25 mouse cellular contexts compared by ENCODE assay signal in the genomic region with DNA sequence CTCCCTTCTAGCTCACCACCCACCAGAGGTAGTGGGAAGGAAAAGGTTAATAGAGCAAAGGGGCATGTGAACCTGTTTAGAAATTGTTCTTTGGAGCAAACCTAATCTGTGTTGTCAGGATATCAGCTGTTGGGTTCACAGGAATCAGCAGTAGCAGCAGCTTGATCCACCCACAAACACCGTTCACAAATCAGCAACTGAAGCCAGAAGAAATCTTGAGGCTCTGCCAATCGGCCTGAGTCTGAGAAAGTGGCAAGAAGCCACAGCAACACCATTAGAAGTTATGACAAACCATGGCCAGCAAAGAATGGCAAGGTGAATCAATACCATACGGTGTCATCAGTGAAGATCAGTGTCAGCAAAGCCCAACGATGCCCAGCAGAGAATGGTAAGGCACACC. TPM values are rescaled to one million over a fixed set of nuclear protein-coding genes. Genes with fewer than 3 reads are reported as not detected.
A peak's percentile ranks its signal among the peaks of the same experiment; 100 is the strongest.
DNase-seq lines count a peak whose midpoint lies in the region; ATAC-seq and TF ChIP-seq lines count a peak whose summit lies in the region.
"Had no signal": no experiment of that assay in that cellular context is flagged by ENCODE, and none has a peak within 500 bp of the region (broad histone marks: within the 10 kb centered on the region; RNA-seq: fewer than 3 reads in every experiment).

No protein-coding gene starts in this region.

- no peaks in the 10 kb centered on the region for H3K36me3 ChIP-seq in hindbrain, postnatal 0 days (ENCODE audit: insufficient read depth, low read length)
- H3K36me3 ChIP-seq in hindbrain, embryonic 13.5 days = no peaks in the 10 kb centered on the region
- H3K36me3 ChIP-seq in midbrain, postnatal 0 days (ENCODE audit: insufficient read depth, low read length) = no peaks in the 10 kb centered on the region
- no peaks in the 10 kb centered on the region for H3K36me3 ChIP-seq in midbrain, embryonic 10.5 days
- H3K36me3 ChIP-seq: embryonic facial prominence, embryonic 12.5 days; embryonic facial prominence, embryonic 15.5 days; heart, embryonic 13.5 days; hindbrain, embryonic 15.5 days; intestine, embryonic 15.5 days had no signal

- peak; percentile 83 to 85 for DNase-seq in cerebellum, postnatal 10 days
- peak; percentile 44 for DNase-seq in hindbrain, postnatal 0 days (ENCODE audit: low spot score)
- DNase-seq in midbrain, postnatal 0 days (ENCODE audit: low spot score) = peak; percentile 53
- DNase-seq in midbrain, embryonic 10.5 days (ENCODE audit: low spot score) = no peak
- no peak for DNase-seq in lung, postnatal 36 days
- DNase-seq: adrenal gland, adult 8-10 months; cerebellum, adult 11 months; cerebellum, adult 8-10 months; cerebellum, postnatal 25 days; forebrain, postnatal 0 days; gastrocnemius, adult 2 months; gastrocnemius, postnatal 14 days; heart, adult 18-20 months; heart, postnatal 14 days; heart, postnatal 4 days; kidney, adult 11 months had no signal

- ATAC-seq in cerebellum, adult (ENCODE audit: insufficient number of reproducible peaks, low FRiP score, low TSS enrichment) = no peak
- no peak; the same call in 1 of the 2 replicates for ATAC-seq in hindbrain, postnatal 0 days
- ATAC-seq in hindbrain, embryonic 13.5 days (ENCODE audit: low FRiP score) = no peak
- no peak for ATAC-seq in midbrain, postnatal 0 days (ENCODE audit: low FRiP score)
- ATAC-seq: CD4-positive, CD25-positive, alpha-beta regulatory T cell, adult 4 months; forebrain, embryonic 14.5 days; forebrain, postnatal 0 days; intestine, embryonic 15.5 days had no signal

- TF ChIP-seq CTCF in hindbrain, postnatal 0 days (IDR thresholded peaks at IDR 0.05; ENCODE audit: low read depth) = no peak
- no peak for TF ChIP-seq CTCF in midbrain, postnatal 0 days (IDR thresholded peaks at IDR 0.05)

- no peak overlapping the region for H3K9ac ChIP-seq in hindbrain, postnatal 0 days (replicated peaks; ENCODE audit: low read length)
- H3K9ac ChIP-seq in hindbrain, embryonic 13.5 days = no peak overlapping the region
- H3K9ac ChIP-seq in midbrain, postnatal 0 days (replicated peaks; ENCODE audit: low read length, poor library complexity, severe bottlenecking) = no peak overlapping the region
- H3K9ac ChIP-seq: embryonic facial prominence, embryonic 12.5 days; embryonic facial prominence, embryonic 15.5 days; forebrain, postnatal 0 days; heart, embryonic 13.5 days; hindbrain, embryonic 15.5 days; intestine, embryonic 15.5 days had no signal

- H3K27me3 ChIP-seq in hindbrain, postnatal 0 days (ENCODE audit: insufficient read depth, low read length) = no peaks in the 10 kb centered on the region
- no peaks in the 10 kb centered on the region for H3K27me3 ChIP-seq in hindbrain, embryonic 13.5 days
- no peaks in the 10 kb centered on the region for H3K27me3 ChIP-seq in midbrain, postnatal 0 days (ENCODE audit: insufficient read depth, low read length)
- H3K27me3 ChIP-seq in midbrain, embryonic 10.5 days (ENCODE audit: low read depth, poor library complexity, severe bottlenecking) = no peaks in the 10 kb centered on the region
- H3K27me3 ChIP-seq: embryonic facial prominence, embryonic 12.5 days; embryonic facial prominence, embryonic 15.5 days; heart, embryonic 13.5 days; hindbrain, embryonic 15.5 days; intestine, embryonic 15.5 days had no signal

- H3K4me2 ChIP-seq in hindbrain, postnatal 0 days (ENCODE audit: low read depth, low read length) = no peak overlapping the region
- H3K4me2 ChIP-seq in hindbrain, embryonic 13.5 days = no peak overlapping the region
- no peak overlapping the region for H3K4me2 ChIP-seq in midbrain, postnatal 0 days (ENCODE audit: low read depth, low read length, poor library complexity, severe bottlenecking)
- H3K4me2 ChIP-seq: embryonic facial prominence, embryonic 12.5 days; embryonic facial prominence, embryonic 15.5 days; heart, embryonic 13.5 days; hindbrain, embryonic 15.5 days; intestine, embryonic 15.5 days had no signal

- H3K4me3 ChIP-seq in hindbrain, postnatal 0 days (ENCODE audit: low read length) = no peak overlapping the region
- no peak overlapping the region for H3K4me3 ChIP-seq in hindbrain, embryonic 13.5 days
- H3K4me3 ChIP-seq in midbrain, postnatal 0 days (ENCODE audit: low read depth, low read length) = no peak overlapping the region
- no peak overlapping the region for H3K4me3 ChIP-seq in midbrain, embryonic 10.5 days
- H3K4me3 ChIP-seq: embryonic facial prominence, embryonic 12.5 days; embryonic facial prominence, embryonic 15.5 days; gastrocnemius, adult 2 months; heart, embryonic 13.5 days; hindbrain, embryonic 15.5 days; intestine, embryonic 15.5 days had no signal

- no peaks in the 10 kb centered on the region for H3K4me1 ChIP-seq in hindbrain, postnatal 0 days (ENCODE audit: insufficient read depth, low read length)
- peaks cover 6% of the 10 kb centered on the region; the same call in 1 of the 2 replicates for H3K4me1 ChIP-seq in hindbrain, embryonic 13.5 days (replicated peaks)
- no peaks in the 10 kb centered on the region for H3K4me1 ChIP-seq in midbrain, postnatal 0 days (ENCODE audit: insufficient read depth, low read length)
- H3K4me1 ChIP-seq in midbrain, embryonic 10.5 days = peaks cover 4% of the 10 kb centered on the region; the same call in 1 of the 2 replicates
- H3K4me1 ChIP-seq: embryonic facial prominence, embryonic 12.5 days; heart, embryonic 13.5 days; intestine, embryonic 15.5 days had no signal

- no peaks in the 10 kb centered on the region for H3K9me3 ChIP-seq in hindbrain, postnatal 0 days (ENCODE audit: low read length)
- no peaks in the 10 kb centered on the region for H3K9me3 ChIP-seq in hindbrain, embryonic 13.5 days
- H3K9me3 ChIP-seq in midbrain, postnatal 0 days (ENCODE audit: low read length) = no peaks in the 10 kb centered on the region
- H3K9me3 ChIP-seq in midbrain, embryonic 10.5 days (replicated peaks) = no peaks in the 10 kb centered on the region
- H3K9me3 ChIP-seq: embryonic facial prominence, embryonic 12.5 days; embryonic facial prominence, embryonic 15.5 days; heart, embryonic 13.5 days; hindbrain, embryonic 15.5 days; intestine, embryonic 15.5 days had no signal

- H3K27ac ChIP-seq in hindbrain, postnatal 0 days = no peak overlapping the region
- H3K27ac ChIP-seq in hindbrain, embryonic 13.5 days = no peak overlapping the region
- no peak overlapping the region for H3K27ac ChIP-seq in midbrain, postnatal 0 days (ENCODE audit: low read depth, low read length)
- no peak overlapping the region for H3K27ac ChIP-seq in midbrain, embryonic 10.5 days (replicated peaks)
- H3K27ac ChIP-seq: embryonic facial prominence, embryonic 12.5 days; embryonic facial prominence, embryonic 15.5 days; gastrocnemius, adult 2 months; heart, embryonic 13.5 days; hindbrain, embryonic 15.5 days; intestine, embryonic 15.5 days had no signal

- WGBS in hindbrain, postnatal 0 days = 70% methylated on average over 4 of the region's 4 CpGs
- WGBS in hindbrain, embryonic 13.5 days = 88% methylated on average over 4 of the region's 4 CpGs
- 91% methylated on average over 4 of the region's 4 CpGs for WGBS in midbrain, postnatal 0 days
- 92% methylated on average over 4 of the region's 4 CpGs for WGBS in midbrain, embryonic 10.5 days

RNA-seq across cellular contexts. Expression of gene Edem1, which starts 42.8 kb away (rescaled TPM):
- 12.6 and 13.4 TPM in 2 replicates for total RNA-seq in hindbrain, postnatal 0 days (2014; rRNA removed)
- 4.9 and 5.0 TPM in 2 replicates for polyA plus RNA-seq in hindbrain, postnatal 0 days (2015; fragmentation: Nextera tagmentation; extraction: Ambion mirVana)
- 6.0 and 6.5 TPM in 2 replicates for polyA plus RNA-seq in hindbrain, embryonic 13.5 days (2015; fragmentation: Nextera tagmentation; extraction: Ambion mirVana)
- 11.3 and 13.4 TPM in 2 replicates for total RNA-seq in midbrain, postnatal 0 days (2014; rRNA removed)
- 3.1 and 3.7 TPM in 2 replicates for polyA plus RNA-seq in midbrain, postnatal 0 days (2015; fragmentation: Nextera tagmentation; extraction: Ambion mirVana)
- 14.2 and 15.7 TPM in 2 replicates for polyA plus RNA-seq in midbrain, embryonic 10.5 days (2016; fragmentation: Nextera tagmentation; extraction: Ambion mirVana)

Comparison
In these comparisons a context has a peak if more than half of its experiments do, and no peak if none do; other contexts are left out.
1. DNase-seq: peak in cerebellum, postnatal 10 days (2 of 2), hindbrain, postnatal 0 days (single experiment) and midbrain, postnatal 0 days (single experiment); none in midbrain, embryonic 10.5 days (single experiment) and lung, postnatal 36 days (single experiment).